Mouse (Mus musculus) limb, embryonic 10.5 days (tissue): ENCODE measurements around the gene Gm47969. TPM values are rescaled to one million over a fixed set of nuclear protein-coding genes. Genes with fewer than 3 reads are reported as not detected.
"Not testable (repeated sequence)": the region's sequence is repeated elsewhere in the genome, so short reads cannot be mapped to it uniquely, and the experiment has no call there.

Experiments used
- DNase-seq: peaks from one replicate; pipeline ENCODE4 v3.0.0-alpha.2; 2017; ENCODE audit warnings: low spot score
- H3K27ac ChIP-seq: fragments of 300-500 bp; sonication (generic); 2 replicates; pipeline ENCODE4 v1.5.1; 2016; ENCODE audit warnings: mild to moderate bottlenecking
- H3K27me3 ChIP-seq: fragments of 300-500 bp; sonication (generic); 2 replicates; pipeline ENCODE4 v1.6.1; 2016; ENCODE audit warnings: low read depth, mild to moderate bottlenecking; ENCODE audit not compliant: poor library complexity, severe bottlenecking
- H3K36me3 ChIP-seq: fragments of 300-500 bp; sonication (generic); 2 replicates; pipeline ENCODE4 v1.6.1; 2016; ENCODE audit warnings: mild to moderate bottlenecking, moderate library complexity
- H3K4me1 ChIP-seq: fragments of 300-500 bp; sonication (generic); 2 replicates; pipeline ENCODE4 v1.6.1; 2016
- H3K4me3 ChIP-seq: fragments of 300-500 bp; sonication (generic); 2 replicates; pipeline ENCODE4 v1.5.1; 2016; ENCODE audit warnings: mild to moderate bottlenecking, moderate library complexity
- H3K9me3 ChIP-seq: fragments of 300-500 bp; sonication (generic); replicated peaks from 2 replicates; pipeline ENCODE4 v1.6.1; 2016; ENCODE audit warnings: mild to moderate bottlenecking
- WGBS: fragments of 180-500 bp; shearing (Covaris S2); methylation state at CpG from one replicate; pipeline ENCODE4 v1.1.7; 2016; 5-methylcytosine and 5-hydroxymethylcytosine counted together
- polyA plus RNA-seq: library from polyadenylated mRNA; unstranded; fragments of >200 nt; fragmentation: Nextera tagmentation; extraction: Ambion mirVana; gene quantifications from 2 replicates; pipeline ENCODE4 v1.2.1, GENCODE M21; 2016

Gene Gm47969
- polyA plus RNA-seq: not detected in 2 replicates

DNA sequence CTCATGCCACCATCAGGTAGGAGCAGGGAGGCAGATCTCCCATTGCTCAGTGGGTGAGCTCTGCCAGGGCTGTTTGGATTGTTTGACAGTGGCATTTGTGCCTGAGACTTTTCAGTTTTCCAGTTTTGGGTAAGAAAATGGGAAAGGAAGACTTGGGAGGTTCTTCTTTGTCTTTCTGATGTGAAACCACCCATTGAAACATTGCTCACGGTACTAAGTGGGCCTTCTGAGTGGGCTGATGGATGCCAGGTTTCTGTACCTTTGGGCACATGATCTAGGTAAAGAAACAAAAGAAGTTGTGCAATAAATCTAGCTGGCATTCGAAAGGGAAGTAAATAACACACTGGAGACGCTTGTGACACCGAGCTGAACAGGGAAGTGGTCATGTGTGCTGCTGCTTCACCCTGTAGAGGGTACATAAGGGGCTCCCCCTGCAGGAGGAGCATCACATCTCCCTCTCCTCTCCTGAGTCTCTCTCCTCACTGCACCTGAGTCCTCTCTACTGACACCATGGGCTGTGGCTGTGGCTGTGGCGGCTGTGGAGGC is at the start of gene Gm47969:
Gm47969 (plus strand) TSS at position 51 of the 546 bp plus-strand sequence.
- Histone ChIP-seq H3K9me3 (no peaks in the 10 kb centered on the region), H3K27me3 (no peaks in the 10 kb centered on the region), H3K27ac (no peak within 1 kb of the TSS), H3K36me3 (no peaks in the 10 kb centered on the region), H3K4me1 (no peaks in the 10 kb centered on the region), H3K4me3 (no peak within 1 kb of the TSS)
- DNase-seq: no peak
- 89% methylated on average over 5 of the region's 5 CpGs for WGBS

DNA sequence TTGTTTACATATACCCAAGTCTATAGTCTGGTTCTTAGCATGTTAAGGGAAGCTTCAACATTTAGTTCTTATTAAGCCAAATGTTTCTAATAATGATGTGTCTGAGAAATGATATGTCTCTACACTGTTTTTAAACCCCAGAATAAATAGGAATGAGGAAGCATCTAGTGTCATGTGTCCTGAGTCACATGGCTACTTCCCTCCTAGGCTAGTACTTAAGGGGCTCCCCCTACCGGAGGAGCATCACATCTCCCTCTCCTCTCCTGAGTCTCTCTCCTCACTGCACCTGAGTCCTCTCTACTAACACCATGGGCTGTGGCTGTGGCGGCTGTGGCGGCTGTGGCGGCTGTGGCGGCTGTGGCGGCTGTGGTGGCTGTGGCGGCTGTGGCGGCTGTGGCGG is 44.4 kb upstream of the Gm47969 start, which contains the start of gene Gm47959:
Gm47959 (plus strand) TSS at position 243 of the 400 bp plus-strand sequence.
- not testable (repeated sequence) for H3K36me3 ChIP-seq, H3K9me3 ChIP-seq, H3K27me3 ChIP-seq, H3K4me1 ChIP-seq, DNase-seq, H3K27ac ChIP-seq, H3K4me3 ChIP-seq
- WGBS: 93% methylated on average over 9 of the region's 9 CpGs

DNA sequence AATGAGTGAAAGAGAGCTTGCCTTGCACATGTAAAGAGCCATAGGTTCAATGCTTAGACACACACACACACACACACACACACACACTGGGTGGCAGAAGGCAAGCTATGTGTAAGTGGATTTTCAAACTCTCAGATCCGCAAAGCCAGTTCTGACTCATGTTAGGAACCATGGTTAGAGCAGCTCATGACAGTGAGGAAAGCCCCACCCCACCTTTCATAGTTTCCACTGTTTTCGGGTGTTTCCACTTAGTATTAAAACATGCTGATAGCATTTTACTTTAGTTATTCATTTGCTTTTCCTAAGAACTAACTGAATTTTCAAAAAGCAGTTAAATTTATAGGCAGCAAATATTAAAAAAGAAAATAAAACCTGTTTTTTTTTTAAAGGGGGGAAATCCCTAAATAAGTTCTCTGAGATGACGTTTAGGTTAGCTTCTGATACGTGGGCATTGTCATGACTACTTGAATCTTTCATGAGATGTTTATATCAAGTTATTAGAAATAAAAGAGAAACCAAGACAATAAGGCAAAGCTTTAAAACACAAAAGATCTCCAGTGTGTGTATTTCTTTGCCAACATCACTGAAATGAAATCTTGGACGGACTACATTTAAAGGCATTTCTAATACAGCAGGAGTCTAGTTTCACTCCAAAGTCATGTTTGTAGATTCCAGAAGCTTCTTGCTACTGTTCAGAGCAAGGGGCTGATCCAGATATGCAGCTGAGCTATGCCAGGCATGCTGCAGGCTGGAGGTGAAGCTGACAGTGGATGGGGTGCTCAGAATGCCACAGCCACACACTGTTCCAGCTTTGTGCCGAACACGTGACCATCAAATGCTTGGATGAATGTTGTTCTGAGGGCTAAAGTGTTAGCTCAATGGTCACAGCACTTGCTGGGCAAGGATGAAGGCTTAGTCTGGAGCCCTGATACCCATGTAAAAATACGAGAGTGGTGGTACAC is 38.2 kb upstream of the Gm47969 start:
- no peaks in the 10 kb centered on the region for H3K9me3 ChIP-seq
- no peaks in the 10 kb centered on the region for H3K4me1 ChIP-seq
- no peak overlapping the region for H3K4me3 ChIP-seq
- 90% methylated on average over 8 of the region's 8 CpGs for WGBS
- no peaks in the 10 kb centered on the region for H3K27me3 ChIP-seq
- H3K36me3 ChIP-seq: no peaks in the 10 kb centered on the region
- DNase-seq: no peak
- no peak overlapping the region for H3K27ac ChIP-seq

DNA sequence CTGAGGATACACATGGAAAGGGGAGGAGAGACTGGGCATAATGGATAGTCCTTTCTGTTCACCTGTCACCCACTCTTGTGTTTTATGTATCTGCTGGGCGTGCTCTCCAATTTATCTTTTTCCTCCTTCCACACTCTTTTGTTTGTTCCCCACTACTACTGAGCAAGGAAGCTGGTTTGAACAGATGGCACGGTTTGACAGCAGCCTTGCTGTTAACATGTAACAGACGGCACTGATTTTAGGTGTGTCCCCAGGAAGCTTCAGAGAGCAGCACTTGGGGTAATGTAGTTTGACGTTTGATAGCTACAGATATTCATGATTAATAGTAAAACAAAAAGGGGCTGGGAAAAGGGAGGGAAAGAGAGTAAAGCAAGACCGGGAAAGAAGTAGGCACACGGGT is 37.3 kb upstream of the Gm47969 start:
- Histone ChIP-seq H3K36me3 (no peaks in the 10 kb centered on the region), H3K27ac (no peak overlapping the region), H3K27me3 (no peaks in the 10 kb centered on the region), H3K9me3 (no peaks in the 10 kb centered on the region), H3K4me3 (no peak overlapping the region), H3K4me1 (no peaks in the 10 kb centered on the region)
- DNase-seq: no peak
- 80% methylated on average over 6 of the region's 6 CpGs for WGBS

GRCm38 (mm10) chr1:83014477-83014876 is 30.3 kb upstream of the Gm47969 start:
- 92% methylated on average over 3 of the region's 3 CpGs for WGBS

DNA sequence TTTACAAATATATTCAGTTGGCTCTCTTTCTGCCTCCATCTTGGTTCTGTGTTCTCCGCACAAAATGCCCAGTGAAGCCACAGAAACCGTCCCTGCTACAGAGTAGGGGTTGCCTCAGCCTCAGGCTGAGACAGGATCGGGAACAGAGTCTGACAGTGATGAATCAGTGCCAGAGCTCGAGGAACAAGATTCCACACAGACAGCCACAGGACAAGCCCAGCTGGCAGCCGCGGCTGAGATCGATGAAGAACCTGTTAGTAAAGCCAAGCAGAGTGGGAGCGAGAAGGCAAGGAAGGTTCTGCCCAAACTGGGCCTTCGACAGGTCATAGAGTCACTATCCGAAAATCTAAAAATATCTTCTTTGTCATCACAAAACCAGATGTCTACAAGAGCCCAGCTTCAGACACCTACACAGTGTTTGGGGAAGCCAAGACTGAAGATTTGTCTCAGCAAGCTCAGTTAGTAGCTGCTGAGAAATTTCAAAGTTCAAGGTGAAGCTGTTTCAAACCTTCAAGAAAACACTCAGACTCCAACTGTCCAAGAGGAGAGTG is 29.3 kb upstream of the Gm47969 start:
- H3K9me3 ChIP-seq: no peaks in the 10 kb centered on the region
- H3K4me3 ChIP-seq: no peak overlapping the region
- no peak overlapping the region for H3K27ac ChIP-seq
- DNase-seq: no peak
- 81% methylated on average over 10 of the region's 10 CpGs for WGBS
- H3K27me3 ChIP-seq: no peaks in the 10 kb centered on the region
- H3K4me1 ChIP-seq: no peaks in the 10 kb centered on the region
- H3K36me3 ChIP-seq: no peaks in the 10 kb centered on the region

More at GRCm38 (mm10) chr1:83014477-83014876, 30.3 kb upstream of the Gm47969 start:
- H3K27ac ChIP-seq: no peak overlapping the region
- H3K4me1 ChIP-seq: no peaks in the 10 kb centered on the region
- no peak overlapping the region for H3K4me3 ChIP-seq
- no peak for DNase-seq
- H3K9me3 ChIP-seq: no peaks in the 10 kb centered on the region
- H3K27me3 ChIP-seq: no peaks in the 10 kb centered on the region
- H3K36me3 ChIP-seq: no peaks in the 10 kb centered on the region

GRCm38 (mm10) chr1:83016556-83016955 is 28.2 kb upstream of the Gm47969 start:
- Histone ChIP-seq H3K4me3 (no peak overlapping the region), H3K9me3 (no peaks in the 10 kb centered on the region), H3K27ac (no peak overlapping the region), H3K4me1 (no peaks in the 10 kb centered on the region), H3K27me3 (no peaks in the 10 kb centered on the region), H3K36me3 (no peaks in the 10 kb centered on the region)
- WGBS: 78% methylated on average over 1 of the region's 1 CpGs
- no peak for DNase-seq

- Histone ChIP-seq H3K27me3 (no peaks in the 10 kb centered on the region), H3K27ac (no peak overlapping the region), H3K4me1 (peaks cover 14% of the 10 kb centered on the region), H3K9me3 (no peaks in the 10 kb centered on the region), H3K4me3 (no peak overlapping the region), H3K36me3 (no peaks in the 10 kb centered on the region)
- DNase-seq: no peak
- 65% methylated on average over 1 of the region's 1 CpGs for WGBS
These were observed 12.8 kb upstream of the Gm47969 start for GRCm38 (mm10) chr1:83031950-83032349.

- 92% methylated on average over 6 of the region's 6 CpGs for WGBS
- no peaks in the 10 kb centered on the region for H3K27me3 ChIP-seq
- no peak for DNase-seq
These were observed 12.2 kb upstream of the Gm47969 start for GRCm38 (mm10) chr1:83032508-83032907.

DNA sequence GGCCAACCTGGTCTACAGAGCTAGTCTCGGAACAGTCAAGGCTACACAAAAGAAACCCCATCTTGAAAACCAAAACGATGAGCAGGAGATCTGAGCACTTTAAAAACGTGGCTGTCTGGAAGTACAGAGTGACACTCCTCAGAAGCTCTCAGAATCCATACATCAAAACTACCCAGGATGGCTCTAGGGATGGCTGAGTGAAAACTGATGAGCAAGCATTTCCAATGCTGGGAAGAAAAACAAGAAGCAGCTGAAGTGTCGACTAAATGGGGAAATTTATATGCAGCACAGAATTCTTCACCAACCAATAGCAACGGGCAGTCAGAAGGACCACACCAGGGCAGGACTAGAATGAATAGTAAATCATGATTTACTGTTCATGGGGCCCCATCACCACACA is 10.2 kb upstream of the Gm47969 start:
- no peak for DNase-seq
- Histone ChIP-seq H3K4me3 (no peak overlapping the region), H3K27me3 (no peaks in the 10 kb centered on the region), H3K36me3 (no peaks in the 10 kb centered on the region), H3K9me3 (no peaks in the 10 kb centered on the region), H3K4me1 (peaks cover 27% of the 10 kb centered on the region), H3K27ac (no peak overlapping the region)
- WGBS: 59% methylated on average over 5 of the region's 5 CpGs

More at GRCm38 (mm10) chr1:83032508-83032907, 12.2 kb upstream of the Gm47969 start:
- Histone ChIP-seq H3K4me1 (peaks cover 14% of the 10 kb centered on the region), H3K4me3 (no peak overlapping the region), H3K36me3 (no peaks in the 10 kb centered on the region), H3K27ac (no peak overlapping the region), H3K9me3 (no peaks in the 10 kb centered on the region)

DNA sequence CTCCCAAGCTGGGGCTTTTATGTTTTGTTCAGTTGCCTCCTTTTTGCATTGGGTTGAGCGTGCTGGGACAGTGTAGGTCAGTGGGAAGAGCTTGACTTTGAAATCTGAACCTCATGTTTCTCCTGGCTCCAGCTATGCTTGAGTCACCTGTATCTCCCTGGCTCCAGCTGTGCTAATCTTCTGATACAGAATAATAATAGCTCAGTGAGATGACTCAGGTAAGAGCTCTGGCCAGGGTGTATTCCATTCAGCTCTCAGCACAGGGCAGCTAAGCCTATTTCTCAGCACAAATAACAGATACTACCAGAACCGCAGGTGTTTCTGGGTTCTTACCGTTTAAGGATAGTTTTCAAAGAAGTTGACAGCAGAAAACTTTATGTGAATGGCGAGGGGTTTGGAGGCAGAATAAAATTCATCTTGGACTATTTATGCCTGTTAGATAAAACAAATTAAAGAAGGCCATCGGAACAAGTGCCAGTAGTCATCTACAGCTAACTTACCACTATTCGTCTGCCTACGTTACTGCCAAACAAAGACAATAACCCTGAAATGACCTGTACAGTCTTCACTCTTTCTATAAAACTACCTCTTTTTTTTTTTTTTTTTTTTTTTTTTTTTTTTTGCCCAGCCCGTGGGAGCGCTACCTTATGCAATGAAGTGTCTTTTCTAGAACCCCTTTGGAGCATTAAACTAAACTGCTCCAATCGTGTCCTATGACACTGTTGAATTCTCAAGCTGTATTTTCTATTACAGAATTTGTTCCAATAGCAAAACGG is 7.7 kb upstream of the Gm47969 start:
- WGBS: 77% methylated on average over 11 of the region's 11 CpGs
- H3K9me3 ChIP-seq: no peaks in the 10 kb centered on the region
- H3K36me3 ChIP-seq: no peaks in the 10 kb centered on the region
- H3K4me3 ChIP-seq: no peak overlapping the region
- H3K27me3 ChIP-seq: no peaks in the 10 kb centered on the region
- DNase-seq: no peak
- peaks cover 27% of the 10 kb centered on the region for H3K4me1 ChIP-seq
- H3K27ac ChIP-seq: no peak overlapping the region

DNA sequence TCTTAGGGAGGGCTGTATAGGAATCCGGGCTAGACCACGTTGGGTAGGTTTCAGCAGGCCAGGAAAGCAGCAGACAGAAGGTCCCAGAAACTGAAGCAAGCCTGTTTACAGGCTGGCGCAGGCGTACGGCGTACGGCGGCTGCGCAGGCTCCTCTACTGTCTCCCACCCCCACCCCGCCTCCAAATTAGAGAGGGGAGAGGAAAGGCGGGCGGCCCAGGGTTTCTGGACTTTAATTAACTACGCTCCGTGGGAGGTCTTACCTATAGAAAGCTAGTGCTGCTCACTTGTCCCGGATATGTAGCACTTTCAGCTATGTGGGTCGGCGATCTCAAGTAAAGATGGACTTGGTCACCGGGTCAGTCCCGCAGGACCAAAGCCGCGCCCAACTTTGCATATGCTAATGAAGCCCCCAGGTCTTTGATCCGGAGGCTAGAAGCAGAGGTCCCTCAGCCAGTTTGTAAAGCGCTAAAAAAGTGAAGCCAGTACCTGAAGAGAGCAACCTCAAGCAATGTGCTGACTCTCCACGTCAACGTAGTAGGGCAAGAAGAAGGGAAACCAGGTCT is 6.5 kb upstream of the Gm47969 start, which contains the start of gene Slc19a3:
Slc19a3 (minus strand) TSS at position 340 of the 564 bp plus-strand sequence.
- peaks cover 27% of the 10 kb centered on the region for H3K4me1 ChIP-seq
- peak; percentile 67 for DNase-seq
- H3K36me3 ChIP-seq: no peaks in the 10 kb centered on the region
- H3K4me3 ChIP-seq: peak within 1 kb of the TSS; percentile 58
- no peaks in the 10 kb centered on the region for H3K27me3 ChIP-seq
- peak within 1 kb of the TSS; percentile 75 for H3K27ac ChIP-seq
- no peaks in the 10 kb centered on the region for H3K9me3 ChIP-seq
- under 1% methylated on average over 25 of the region's 25 CpGs for WGBS
